ENCODE assay signal across 20 mouse cellular contexts in the genomic region with DNA sequence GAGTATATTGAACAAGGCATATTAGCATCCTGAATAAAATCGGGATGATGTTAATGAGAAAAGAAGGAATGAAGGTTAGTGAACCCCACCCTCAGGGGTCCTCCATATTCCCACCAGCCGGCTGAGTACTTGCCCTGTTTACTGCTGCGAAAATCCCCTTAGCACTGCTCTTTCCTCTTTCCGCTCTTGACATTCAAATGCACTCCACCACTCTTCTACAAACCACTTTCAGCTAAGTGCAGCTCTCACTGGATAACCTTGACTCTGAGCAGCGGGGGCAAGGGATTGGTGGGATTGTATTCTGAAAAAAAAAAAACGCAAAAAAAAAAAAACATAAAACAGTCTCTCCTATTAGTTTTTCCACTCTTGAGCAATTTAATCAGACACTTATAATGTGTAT.
"Had no signal": no experiment of that assay in that cellular context is flagged by ENCODE, and none has a peak within 500 bp of the region (broad histone marks: within the 10 kb centered on the region; RNA-seq: fewer than 3 reads in every experiment).

No protein-coding gene starts in this region.

- DNase-seq: kidney, adult 11 months; kidney, adult 8-10 months; kidney, postnatal 14 days; kidney, postnatal 4 days; layer of hippocampus, postnatal 36 days; liver, embryonic 13.5 days; retina, postnatal 1 day; right cerebral cortex, postnatal 25 days; spleen, adult 18-20 months; thymus, postnatal 25 days had no signal

- H3K4me3 ChIP-seq: intestine, embryonic 15.5 days; left cerebral cortex, adult 2 months; liver, embryonic 13.5 days; lung, embryonic 15.5 days; megakaryocyte, embryonic 14.5 days; midbrain, embryonic 10.5 days; midbrain, embryonic 13.5 days; myocyte; neural tube, embryonic 13.5 days; stomach, embryonic 15.5 days had no signal

- ATAC-seq: intestine, embryonic 15.5 days; midbrain, embryonic 13.5 days; midbrain, embryonic 16.5 days had no signal

- H3K27me3 ChIP-seq: intestine, embryonic 15.5 days; liver, embryonic 13.5 days; lung, embryonic 15.5 days; midbrain, embryonic 13.5 days; neural tube, embryonic 13.5 days; stomach, embryonic 15.5 days had no signal

- H3K27ac ChIP-seq: intestine, embryonic 15.5 days; left cerebral cortex, adult 2 months; liver, embryonic 13.5 days; lung, embryonic 15.5 days; midbrain, embryonic 10.5 days; midbrain, embryonic 13.5 days; neural tube, embryonic 13.5 days; stomach, embryonic 15.5 days had no signal

- H3K36me3 ChIP-seq: intestine, embryonic 15.5 days; liver, embryonic 13.5 days; lung, embryonic 15.5 days; midbrain, embryonic 10.5 days; midbrain, embryonic 13.5 days; neural tube, embryonic 13.5 days; stomach, embryonic 15.5 days had no signal

- H3K9ac ChIP-seq: intestine, embryonic 15.5 days; liver, embryonic 13.5 days; lung, embryonic 15.5 days; midbrain, embryonic 13.5 days; neural tube, embryonic 13.5 days; stomach, embryonic 15.5 days had no signal

- H3K9me3 ChIP-seq: intestine, embryonic 15.5 days; liver, embryonic 13.5 days; lung, embryonic 15.5 days; midbrain, embryonic 10.5 days; midbrain, embryonic 13.5 days; neural tube, embryonic 13.5 days; stomach, embryonic 15.5 days had no signal

- H3K4me1 ChIP-seq: intestine, embryonic 15.5 days; liver, embryonic 13.5 days; lung, embryonic 15.5 days; megakaryocyte, embryonic 14.5 days had no signal

- H3K4me2 ChIP-seq: intestine, embryonic 15.5 days; liver, embryonic 13.5 days; lung, embryonic 15.5 days; midbrain, embryonic 13.5 days; neural tube, embryonic 13.5 days; stomach, embryonic 15.5 days had no signal
